Mouse (Mus musculus) embryonic fibroblast, embryonic 13.5 days (primary cell): ENCODE data around the gene Ptgs1.

ENCODE experiments used
- CTCF ChIP-seq: IDR thresholded peaks from 2 replicates; pipeline ENCODE4 v1.5.1; 2011; ENCODE audit warnings: mild to moderate bottlenecking, control low read depth, low read length, moderate library complexity, borderline replicate concordance; ENCODE audit not compliant: insufficient read depth
- POLR2A ChIP-seq: IDR thresholded peaks from 2 replicates; pipeline ENCODE4 v1.6.1; 2011; ENCODE audit warnings: low read depth, mild to moderate bottlenecking, control low read depth, low read length, moderate library complexity

DNA sequence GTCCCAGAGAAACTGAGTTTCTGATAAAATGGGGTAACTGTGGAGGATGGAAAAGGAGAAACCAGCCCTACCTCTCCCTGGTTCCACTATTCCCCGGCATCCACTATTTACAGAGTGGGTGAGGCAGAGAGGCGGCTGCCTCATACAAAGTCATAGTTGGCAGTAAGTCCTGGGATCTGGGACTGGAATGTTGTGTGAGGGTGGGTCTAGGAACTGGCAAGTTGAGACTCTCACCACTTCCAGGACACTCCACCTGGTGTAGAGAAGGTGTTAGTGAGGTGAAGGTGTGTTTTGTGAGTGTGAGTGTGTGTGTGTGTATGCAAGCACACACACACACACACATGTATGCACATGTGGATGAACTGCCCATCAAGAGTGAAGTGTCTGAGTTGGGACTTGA lies 29.4 kb upstream of the Ptgs1 start:
- TF ChIP-seq CTCF (no peak), POLR2A (no peak)
